Mouse (Mus musculus): ENCODE measurements at regions not wholly inside any gene's neighbourhood (a gene's known extent, or its start where the extent isn't known, plus 50 kb on each side); places are given as distances from the start of the nearest gene placed in this dataset.

DNA sequence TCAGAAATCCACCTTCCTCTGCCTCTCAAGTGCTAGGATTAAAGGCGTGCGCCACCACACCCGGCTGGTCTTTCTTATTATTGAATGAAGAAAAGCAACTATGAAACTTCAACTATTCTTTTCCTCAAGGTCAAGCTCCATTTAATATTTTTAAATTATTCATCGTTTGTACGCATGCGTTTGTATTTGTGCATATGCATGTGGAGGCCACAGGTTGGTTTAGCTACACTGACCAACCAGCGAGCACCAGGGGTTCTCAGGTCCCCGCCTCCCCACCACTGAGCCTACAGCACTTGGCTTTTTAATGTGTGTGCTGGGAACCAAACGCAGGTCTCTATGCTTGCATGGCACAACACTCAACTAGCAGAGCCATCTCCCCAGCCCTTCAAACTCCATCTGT lies 51.0 kb upstream of the Tmem252 start:
- TF ChIP-seq POLR2A (IDR thresholded peaks at IDR 0.05; ENCODE audit: borderline replicate concordance, extremely low read depth, insufficient read depth, insufficient read length, poor library complexity, severe bottlenecking), result no peak
- TF ChIP-seq CTCF (IDR thresholded peaks at IDR 0.05; ENCODE audit: borderline replicate concordance, extremely low read depth, insufficient read depth, insufficient read length), result no peak

DNA sequence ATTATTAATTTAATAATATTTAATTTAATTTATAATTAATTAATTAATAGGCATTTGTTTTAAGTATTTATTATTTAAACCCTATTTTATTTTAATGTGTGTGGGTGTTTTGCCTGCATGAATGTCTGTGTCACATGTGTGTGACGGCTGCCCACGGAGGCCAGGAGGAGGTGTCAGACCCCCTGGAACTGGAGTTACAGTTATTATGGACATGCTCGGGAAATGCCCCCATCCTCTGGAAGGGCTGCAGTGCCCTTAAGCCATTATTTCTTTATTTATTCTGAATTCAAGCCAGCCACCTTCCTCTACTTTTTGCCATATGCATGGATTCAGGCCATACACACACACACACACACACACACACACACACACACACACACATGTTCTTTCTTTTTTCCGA lies 51.5 kb upstream of the Tmem252 start:
- TF ChIP-seq CTCF (IDR thresholded peaks at IDR 0.05; ENCODE audit: borderline replicate concordance, extremely low read depth, insufficient read depth, insufficient read length), result no peak
- no peak for TF ChIP-seq POLR2A (IDR thresholded peaks at IDR 0.05; ENCODE audit: borderline replicate concordance, extremely low read depth, insufficient read depth, insufficient read length, poor library complexity, severe bottlenecking)

More for the DNA sequence above, 51.0 kb upstream of the Tmem252 start:
- no peak for DNase-seq (ENCODE audit: low read depth)

DNA sequence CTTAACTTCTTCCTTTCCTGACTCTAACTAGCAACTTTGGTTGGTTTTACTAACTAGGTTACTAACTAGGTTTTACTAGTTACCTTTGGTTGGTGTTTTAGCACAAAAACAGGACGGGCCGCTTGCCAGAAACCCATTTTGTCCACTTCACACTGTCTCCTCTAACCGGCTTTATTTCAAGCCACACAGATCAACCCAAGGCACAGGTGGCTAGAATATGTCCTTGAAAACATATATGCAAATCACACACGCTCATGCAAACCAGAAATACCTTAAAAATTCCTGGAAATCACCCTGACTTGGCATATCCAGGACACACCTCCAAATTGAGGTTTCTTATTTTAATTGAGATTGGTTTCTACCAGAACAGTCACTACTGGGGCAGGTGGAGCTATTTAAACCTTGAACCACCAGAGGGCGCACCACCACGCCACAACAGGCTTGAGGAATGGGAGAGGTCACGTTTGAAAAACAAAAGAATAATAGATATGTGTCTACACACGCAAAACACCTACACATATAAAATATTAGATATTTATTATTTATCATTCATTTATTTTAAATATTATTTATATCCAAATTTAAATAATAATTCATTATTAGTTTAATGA lies 52.1 kb upstream of the Tmem252 start:
- TF ChIP-seq POLR2A (IDR thresholded peaks at IDR 0.05; ENCODE audit: borderline replicate concordance, extremely low read depth, insufficient read depth, insufficient read length, poor library complexity, severe bottlenecking) (no peak), CTCF (IDR thresholded peaks at IDR 0.05; ENCODE audit: borderline replicate concordance, extremely low read depth, insufficient read depth, insufficient read length) (peak; percentile 86)

More for the DNA sequence above, 51.5 kb upstream of the Tmem252 start:
- peak; percentile 9 for DNase-seq (ENCODE audit: low read depth)

DNA sequence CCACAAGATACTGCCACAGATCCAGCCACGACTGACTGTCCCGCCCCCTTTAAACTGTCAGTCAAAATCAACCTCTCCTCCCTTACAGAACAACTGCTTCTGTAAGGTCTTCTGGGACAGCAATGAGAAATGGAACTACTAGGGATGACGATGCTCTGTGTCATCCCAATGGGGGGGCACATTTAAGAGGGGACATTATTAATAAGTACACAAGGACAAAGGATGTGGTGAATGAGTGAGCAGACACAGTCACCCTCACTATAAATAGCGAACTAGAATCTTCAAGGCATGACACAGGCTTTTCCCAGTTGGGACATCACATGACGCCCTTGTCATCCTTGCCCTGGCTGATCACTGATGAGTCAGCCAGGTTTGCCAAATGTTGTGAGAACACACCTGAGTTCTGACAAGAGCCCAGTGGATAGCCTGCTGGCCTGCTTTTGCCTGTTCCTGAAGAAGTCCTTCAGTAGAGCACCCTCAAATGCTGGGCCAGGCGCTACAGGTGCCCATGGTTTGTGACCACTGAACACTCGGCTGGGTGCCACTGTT lies 58.0 kb upstream of the Tmem252 start:
- TF ChIP-seq POLR2A (IDR thresholded peaks at IDR 0.05; ENCODE audit: borderline replicate concordance, extremely low read depth, insufficient read depth, insufficient read length, poor library complexity, severe bottlenecking), result no peak
- no peak for TF ChIP-seq CTCF (IDR thresholded peaks at IDR 0.05; ENCODE audit: borderline replicate concordance, extremely low read depth, insufficient read depth, insufficient read length)
- DNase-seq (ENCODE audit: low read depth), result no peak

More for the DNA sequence above, 52.1 kb upstream of the Tmem252 start:
- peak; percentile 89 for DNase-seq (ENCODE audit: low read depth)

DNA sequence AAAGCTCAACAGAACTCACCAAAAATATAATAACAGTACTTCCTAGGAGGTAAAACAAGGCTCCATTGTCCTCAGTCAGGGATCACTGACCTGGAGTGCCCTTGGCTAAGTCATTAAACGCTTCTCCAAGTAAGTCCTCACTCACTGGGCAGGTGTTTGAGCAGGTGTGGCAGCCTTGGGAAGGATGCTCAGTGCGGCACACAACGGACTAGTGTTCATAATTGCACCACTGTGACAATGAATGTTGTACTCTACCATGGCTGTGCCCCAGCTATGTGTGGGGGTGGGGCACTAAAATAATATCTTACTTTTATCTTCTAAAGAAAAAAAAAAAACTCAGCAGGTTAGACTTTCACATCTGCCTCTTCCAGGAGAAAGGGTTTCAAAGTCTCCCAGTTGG lies 52.2 kb upstream of the Pip5k1b start:
- TF ChIP-seq POLR2A (IDR thresholded peaks at IDR 0.05; ENCODE audit: borderline replicate concordance, extremely low read depth, insufficient read depth, insufficient read length, poor library complexity, severe bottlenecking), result no peak
- no peak for TF ChIP-seq CTCF (IDR thresholded peaks at IDR 0.05; ENCODE audit: borderline replicate concordance, extremely low read depth, insufficient read depth, insufficient read length)
- no peak for DNase-seq (ENCODE audit: low read depth)

DNA sequence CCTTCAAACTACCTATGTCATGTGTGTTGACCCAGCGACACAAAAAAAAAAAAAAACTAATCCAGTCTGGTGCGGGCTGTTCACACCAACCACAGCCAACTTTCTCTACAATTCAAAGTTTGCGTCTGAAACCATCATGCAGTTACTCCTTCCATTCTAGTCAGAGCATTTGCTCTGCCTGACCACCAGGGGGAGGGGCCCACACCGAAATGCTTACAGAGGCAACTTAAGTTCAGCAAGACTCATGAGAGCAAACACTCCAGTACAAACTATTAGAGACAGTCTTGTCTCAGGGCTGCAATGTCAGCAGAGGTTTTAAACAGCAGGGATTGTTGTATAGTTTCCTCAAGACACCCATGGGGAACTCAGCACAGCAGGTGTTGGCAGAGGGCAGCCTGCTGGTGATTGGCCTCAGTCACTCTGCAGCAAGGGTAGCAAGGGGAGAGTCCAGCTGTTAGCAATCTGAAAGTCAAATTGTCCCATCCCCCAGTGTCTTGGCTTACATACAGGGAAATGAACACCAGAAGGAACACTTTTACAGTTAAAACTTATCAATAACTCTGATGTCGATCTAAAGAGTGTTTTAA lies 50.8 kb upstream of the Pip5k1b start:
- peak; percentile 11 for DNase-seq (ENCODE audit: low read depth)

More for the DNA sequence above, 50.8 kb upstream of the Pip5k1b start:
- no peak for TF ChIP-seq POLR2A (IDR thresholded peaks at IDR 0.05; ENCODE audit: borderline replicate concordance, extremely low read depth, insufficient read depth, insufficient read length, poor library complexity, severe bottlenecking)
- TF ChIP-seq CTCF (IDR thresholded peaks at IDR 0.05; ENCODE audit: borderline replicate concordance, extremely low read depth, insufficient read depth, insufficient read length), result peak; percentile 47; the same call in 1 of the 2 replicates

All from brain, embryonic 14.5 days (tissue).